In genomic region chr16:22679641-22680040, GRCm38 (mm10) we compare ENCODE assay signal across 21 mouse cellular contexts. TPM values are rescaled to one million over a fixed set of nuclear protein-coding genes. Genes with fewer than 3 reads are reported as not detected.
DNase-seq lines count a peak whose midpoint lies in the region; ATAC-seq lines count a peak whose summit lies in the region.
"Had no signal": no experiment of that assay in that cellular context is flagged by ENCODE, and none has a peak within 500 bp of the region (broad histone marks: within the 10 kb centered on the region; RNA-seq: fewer than 3 reads in every experiment).

No protein-coding gene starts in this region.

- H3K4me3 ChIP-seq in embryonic facial prominence, embryonic 13.5 days: no peak overlapping the region
- H3K4me3 ChIP-seq in embryonic facial prominence, embryonic 15.5 days (replicated peaks): no peak overlapping the region
- H3K4me3 ChIP-seq in midbrain, embryonic 13.5 days (replicated peaks): no peak overlapping the region
- no peak overlapping the region for H3K4me3 ChIP-seq in forebrain, embryonic 13.5 days
- H3K4me3 ChIP-seq: embryonic facial prominence, embryonic 12.5 days; erythroblast, embryonic 14.5 days; forebrain, embryonic 10.5 days; forebrain, embryonic 12.5 days; forebrain, embryonic 15.5 days had no signal

- H3K9me3 ChIP-seq in embryonic facial prominence, embryonic 13.5 days: no peaks in the 10 kb centered on the region
- no peaks in the 10 kb centered on the region for H3K9me3 ChIP-seq in embryonic facial prominence, embryonic 15.5 days (replicated peaks)
- H3K9me3 ChIP-seq in midbrain, embryonic 13.5 days: no peaks in the 10 kb centered on the region
- no peaks in the 10 kb centered on the region for H3K9me3 ChIP-seq in forebrain, embryonic 13.5 days (replicated peaks)
- H3K9me3 ChIP-seq: embryonic facial prominence, embryonic 12.5 days; forebrain, embryonic 10.5 days; forebrain, embryonic 12.5 days; forebrain, embryonic 15.5 days had no signal

- WGBS in embryonic facial prominence, embryonic 13.5 days: 30% methylated on average over 3 of the region's 3 CpGs
- 25% methylated on average over 3 of the region's 3 CpGs for WGBS in embryonic facial prominence, embryonic 15.5 days
- whole genome bisulfite sequencing in midbrain, embryonic 13.5 days: 77% methylated on average over 3 of the region's 3 CpGs
- WGBS in forebrain, embryonic 13.5 days: 85% methylated on average over 3 of the region's 3 CpGs

- no peaks in the 10 kb centered on the region for H3K36me3 ChIP-seq in embryonic facial prominence, embryonic 13.5 days
- H3K36me3 ChIP-seq in embryonic facial prominence, embryonic 15.5 days: no peaks in the 10 kb centered on the region
- H3K36me3 ChIP-seq in midbrain, embryonic 13.5 days: no peaks in the 10 kb centered on the region
- no peaks in the 10 kb centered on the region for H3K36me3 ChIP-seq in forebrain, embryonic 13.5 days (ENCODE audit: poor library complexity, severe bottlenecking)
- H3K36me3 ChIP-seq: embryonic facial prominence, embryonic 12.5 days; forebrain, embryonic 10.5 days; forebrain, embryonic 12.5 days; forebrain, embryonic 15.5 days had no signal

- no peaks in the 10 kb centered on the region for H3K27me3 ChIP-seq in embryonic facial prominence, embryonic 13.5 days
- no peaks in the 10 kb centered on the region for H3K27me3 ChIP-seq in embryonic facial prominence, embryonic 15.5 days
- H3K27me3 ChIP-seq in midbrain, embryonic 13.5 days: no peaks in the 10 kb centered on the region
- H3K27me3 ChIP-seq in forebrain, embryonic 13.5 days: no peaks in the 10 kb centered on the region
- H3K27me3 ChIP-seq: embryonic facial prominence, embryonic 12.5 days; forebrain, embryonic 12.5 days; forebrain, embryonic 15.5 days had no signal

- peak; percentile 87 for ATAC-seq in frontal cortex, adult (ENCODE audit: low TSS enrichment)
- peak; percentile 52; the same call in 1 of the 2 replicates for ATAC-seq in embryonic facial prominence, embryonic 13.5 days (ENCODE audit: insufficient number of reproducible peaks, insufficient read depth, low FRiP score, low TSS enrichment, low read depth)
- ATAC-seq in embryonic facial prominence, embryonic 15.5 days (ENCODE audit: insufficient number of reproducible peaks, low FRiP score, low TSS enrichment, low read depth): 0 out of 2 replicates have a peak, but pooled peaks have one; percentile 39
- no peak for ATAC-seq in midbrain, embryonic 13.5 days
- no peak for ATAC-seq in forebrain, embryonic 13.5 days
- ATAC-seq: forebrain, embryonic 15.5 days; forebrain, postnatal 0 days had no signal

- H3K4me2 ChIP-seq in embryonic facial prominence, embryonic 13.5 days: no peak overlapping the region
- no peak overlapping the region for H3K4me2 ChIP-seq in embryonic facial prominence, embryonic 15.5 days (replicated peaks)
- no peak overlapping the region for H3K4me2 ChIP-seq in midbrain, embryonic 13.5 days (replicated peaks)
- H3K4me2 ChIP-seq in forebrain, embryonic 13.5 days: no peak overlapping the region
- H3K4me2 ChIP-seq: embryonic facial prominence, embryonic 12.5 days; forebrain, embryonic 12.5 days; forebrain, embryonic 15.5 days had no signal

- DNase-seq in frontal cortex, postnatal 36 days (ENCODE audit: low spot score in 2 of 2): no peak
- peak; percentile 43 for DNase-seq in brain, adult 2 months (ENCODE audit: low read depth, low spot score)
- DNase-seq: adrenal gland, adult 2 months; adrenal gland, postnatal 10 days; adrenal gland, postnatal 25 days; cerebellum, adult 11-12 months; cerebellum, adult 2 months; cerebellum, adult 9-10 months; cerebellum, postnatal 10 days; cerebellum, postnatal 25 days; forebrain, postnatal 0 days had no signal

- H3K9ac ChIP-seq in embryonic facial prominence, embryonic 13.5 days: no peak overlapping the region
- H3K9ac ChIP-seq in embryonic facial prominence, embryonic 15.5 days: no peak overlapping the region
- H3K9ac ChIP-seq in midbrain, embryonic 13.5 days (replicated peaks): no peak overlapping the region
- no peak overlapping the region for H3K9ac ChIP-seq in forebrain, embryonic 13.5 days
- H3K9ac ChIP-seq: embryonic facial prominence, embryonic 12.5 days; forebrain, embryonic 12.5 days; forebrain, embryonic 15.5 days; forebrain, postnatal 0 days had no signal

- H3K4me1 ChIP-seq in embryonic facial prominence, embryonic 13.5 days: no peaks in the 10 kb centered on the region
- no peaks in the 10 kb centered on the region for H3K4me1 ChIP-seq in embryonic facial prominence, embryonic 15.5 days
- H3K4me1 ChIP-seq in midbrain, embryonic 13.5 days (replicated peaks): no peaks in the 10 kb centered on the region
- no peaks in the 10 kb centered on the region for H3K4me1 ChIP-seq in forebrain, embryonic 13.5 days
- H3K4me1 ChIP-seq: embryonic facial prominence, embryonic 12.5 days; forebrain, embryonic 10.5 days; forebrain, embryonic 12.5 days; forebrain, embryonic 15.5 days had no signal

- H3K27ac ChIP-seq in embryonic facial prominence, embryonic 13.5 days: no peak overlapping the region
- no peak overlapping the region for H3K27ac ChIP-seq in embryonic facial prominence, embryonic 15.5 days (replicated peaks)
- no peak overlapping the region for H3K27ac ChIP-seq in midbrain, embryonic 13.5 days
- H3K27ac ChIP-seq in forebrain, embryonic 13.5 days: no peak overlapping the region
- H3K27ac ChIP-seq: embryonic facial prominence, embryonic 12.5 days; forebrain, embryonic 10.5 days; forebrain, embryonic 12.5 days; forebrain, embryonic 15.5 days had no signal

RNA-seq across cellular contexts. Expression of gene Dgkg, which starts 22.6 kb away (rescaled TPM):
- 0.13 and 0.23 TPM in 2 replicates for polyA plus RNA-seq in embryonic facial prominence, embryonic 13.5 days (2015; fragmentation: Nextera tagmentation; extraction: Ambion mirVana)
- polyA plus RNA-seq in embryonic facial prominence, embryonic 15.5 days (2015; fragmentation: Nextera tagmentation; extraction: Ambion mirVana): 0.35 and 0.47 TPM in 2 replicates
- 0.30 and 0.46 TPM in 2 replicates for polyA plus RNA-seq in midbrain, embryonic 13.5 days (2015; fragmentation: Nextera tagmentation; extraction: Ambion mirVana)
- 1.00 and 1.3 TPM in 2 replicates for polyA plus RNA-seq in forebrain, embryonic 13.5 days (2015; fragmentation: Nextera tagmentation; extraction: Ambion mirVana)
- polyA plus RNA-seq: erythroblast, embryonic 14.5 days had no signal

Comparison
In these comparisons a context has a peak if more than half of its experiments do, and no peak if none do; other contexts are left out.
1. ATAC-seq: peak in frontal cortex, adult (single experiment), embryonic facial prominence, embryonic 13.5 days (single experiment) and embryonic facial prominence, embryonic 15.5 days (single experiment); none in midbrain, embryonic 13.5 days (single experiment) and forebrain, embryonic 13.5 days (single experiment).